Mouse (Mus musculus): ENCODE measurements around the gene Zfp36l2.

The Zfp36l2 gene

GRCm38 (mm10) chr17:84179973-84180365 is 7.8 kb downstream of the Zfp36l2 start:
- in situ Hi-C loops (cut with MseI, MboI): loop anchor here in 1 of 2 experiments (5.0 to 25.0 kb wide), 2 partner anchors 68 to 143 kb away; no protein-coding TSS in a partner anchor

- in situ Hi-C loops (cut with MseI, MboI): loop anchor here in 1 of 2 experiments (25.0 kb wide), 1 partner anchor 142 kb away; no protein-coding TSS in a partner anchor
These were observed 8.4 kb downstream of the Zfp36l2 start for GRCm38 (mm10) chr17:84179026-84179972.

DNA sequence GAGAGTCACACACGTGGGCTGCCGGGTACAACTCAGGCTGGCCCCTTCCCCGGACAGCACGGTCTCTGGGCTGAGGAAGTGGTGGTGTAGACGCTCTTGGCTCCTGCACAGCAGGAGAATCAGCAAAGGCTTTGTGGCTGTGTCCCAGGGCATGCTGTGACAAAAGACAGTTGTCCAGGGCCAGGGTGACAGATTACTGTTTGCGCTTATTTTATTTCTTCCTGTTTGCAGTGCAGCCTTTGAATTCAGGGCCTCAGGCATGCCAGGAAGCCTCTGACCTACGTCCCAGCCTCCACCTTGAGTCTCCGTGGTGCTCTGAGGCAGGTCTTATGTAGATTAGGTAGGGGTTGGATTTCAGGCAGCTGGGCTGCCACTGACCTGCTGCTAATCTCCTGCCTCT is 10.3 kb downstream of the Zfp36l2 start:
- in situ Hi-C loops (cut with MseI, MboI): loop anchor here in 1 of 2 experiments (25.0 kb wide), 1 partner anchor 140 kb away; no protein-coding TSS in a partner anchor

DNA sequence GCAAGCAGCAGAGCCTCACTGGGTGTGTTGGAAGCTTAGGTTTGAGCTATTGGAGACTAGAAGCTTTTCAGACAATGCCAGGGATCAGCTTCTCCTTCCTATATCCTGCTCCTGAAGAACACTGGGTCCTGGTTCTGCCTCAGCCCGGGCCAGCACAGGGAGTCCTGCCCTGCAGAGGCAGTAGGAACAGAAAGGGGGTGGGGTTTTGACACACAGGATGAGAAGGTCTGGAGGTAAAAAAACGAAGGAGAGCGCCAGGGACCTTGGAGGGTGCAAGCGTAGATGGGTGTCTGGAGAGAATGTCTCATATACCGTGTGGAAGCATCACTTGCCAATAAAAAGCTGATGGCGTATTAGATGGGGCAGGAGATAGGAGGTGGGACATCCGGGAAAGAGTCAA is 11.3 kb downstream of the Zfp36l2 start:
- in situ Hi-C loops (cut with MseI, MboI): loop anchor here in 1 of 2 experiments (25.0 kb wide), 1 partner anchor 139 kb away; no protein-coding TSS in a partner anchor

GRCm38 (mm10) chr17:84175196-84175595 is 12.6 kb downstream of the Zfp36l2 start:
- in situ Hi-C loops (cut with MseI, MboI): loop anchor here in 1 of 2 experiments (25.0 kb wide), 1 partner anchor 138 kb away; no protein-coding TSS in a partner anchor

GRCm38 (mm10) chr17:84167377-84167776 is 20.4 kb downstream of the Zfp36l2 start:
- in situ Hi-C loops (cut with MseI, MboI): no loop called here

- in situ Hi-C loops (cut with MseI, MboI): no loop called here
These were observed 21.4 kb downstream of the Zfp36l2 start for GRCm38 (mm10) chr17:84166135-84166860.

- in situ Hi-C loops (cut with MseI, MboI): no loop called here
These were observed 22.0 kb downstream of the Zfp36l2 start for GRCm38 (mm10) chr17:84165735-84166134.

- in situ Hi-C loops (cut with MseI, MboI): no loop called here
These were observed 23.6 kb downstream of the Zfp36l2 start for GRCm38 (mm10) chr17:84164146-84164545.

DNA sequence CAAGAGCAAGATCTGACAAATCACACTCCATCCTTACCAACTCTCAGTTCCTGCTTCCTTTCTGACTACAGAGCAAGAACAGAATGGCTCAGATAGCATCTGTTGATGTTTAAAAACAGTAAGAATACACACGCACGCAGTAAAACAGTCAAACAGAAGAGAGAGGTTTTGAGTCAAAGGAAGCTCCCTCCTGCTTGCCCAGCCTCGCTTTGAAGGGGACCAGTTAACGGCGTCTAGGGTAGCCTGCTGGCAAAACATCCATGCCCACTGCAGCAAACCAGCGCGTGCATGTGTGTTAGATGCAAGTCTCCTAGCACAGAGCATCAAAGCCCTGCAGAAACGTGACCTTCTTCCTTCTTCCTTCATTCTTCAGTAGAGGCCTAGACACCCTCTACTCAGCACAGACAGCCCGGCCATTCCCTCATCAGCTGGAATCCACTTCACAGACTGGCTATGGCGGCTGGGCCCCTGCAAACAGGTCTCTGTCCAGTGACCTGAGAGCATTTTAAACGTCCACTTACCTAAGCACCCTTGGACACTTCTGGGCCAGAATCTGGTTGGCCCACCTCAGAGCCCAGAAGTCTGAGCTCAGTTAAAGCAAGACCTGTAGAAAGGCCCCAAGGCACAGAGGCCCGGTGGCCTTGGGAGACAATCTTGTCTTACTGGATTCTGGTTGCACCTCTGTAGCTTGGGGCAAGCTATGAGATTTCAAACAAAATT is 24.5 kb downstream of the Zfp36l2 start:
- in situ Hi-C loops (cut with MseI, MboI): no loop called here

DNA sequence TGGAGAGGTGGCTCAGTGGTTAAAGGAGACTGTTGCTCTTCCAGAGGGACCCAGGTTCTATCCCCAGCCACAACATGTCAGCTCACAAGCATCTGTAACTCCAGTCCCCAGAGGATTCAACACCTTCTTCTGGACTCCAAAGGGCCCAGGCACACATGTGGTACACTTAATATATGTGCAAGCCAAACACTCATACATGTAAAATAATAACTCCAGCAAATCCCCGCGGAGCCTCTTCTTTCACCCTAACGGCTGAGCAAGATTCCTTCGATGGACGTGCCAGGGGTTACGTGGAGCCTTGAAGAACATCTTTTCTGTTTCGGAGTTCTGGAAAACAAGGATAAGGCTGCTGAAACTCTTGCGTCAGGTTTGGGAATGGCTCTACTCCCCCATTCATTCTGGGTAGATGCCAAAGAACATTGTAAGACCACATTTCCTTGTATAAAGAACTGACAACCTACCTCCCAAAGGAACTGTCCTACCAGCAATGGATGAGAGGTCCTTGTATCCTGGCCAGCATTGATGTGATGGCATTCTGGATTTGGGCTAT is 25.5 kb downstream of the Zfp36l2 start:
- in situ Hi-C loops (cut with MseI, MboI): no loop called here

- in situ Hi-C loops (cut with MseI, MboI): no loop called here
These were observed 26.4 kb downstream of the Zfp36l2 start for GRCm38 (mm10) chr17:84161231-84161854.

GRCm38 (mm10) chr17:84158891-84159290 is 28.9 kb downstream of the Zfp36l2 start:
- in situ Hi-C loops (cut with MseI, MboI): no loop called here

- in situ Hi-C loops (cut with MseI, MboI): no loop called here
These were observed 29.3 kb downstream of the Zfp36l2 start for GRCm38 (mm10) chr17:84158461-84158795.

- in situ Hi-C loops (cut with MseI, MboI): no loop called here
These were observed 29.8 kb downstream of the Zfp36l2 start for GRCm38 (mm10) chr17:84157743-84158460.

GRCm38 (mm10) chr17:84156748-84157742 is 30.7 kb downstream of the Zfp36l2 start:
- in situ Hi-C loops (cut with MseI, MboI): no loop called here

- in situ Hi-C loops (cut with MseI, MboI): no loop called here
These were observed 31.5 kb downstream of the Zfp36l2 start for GRCm38 (mm10) chr17:84156227-84156573.

DNA sequence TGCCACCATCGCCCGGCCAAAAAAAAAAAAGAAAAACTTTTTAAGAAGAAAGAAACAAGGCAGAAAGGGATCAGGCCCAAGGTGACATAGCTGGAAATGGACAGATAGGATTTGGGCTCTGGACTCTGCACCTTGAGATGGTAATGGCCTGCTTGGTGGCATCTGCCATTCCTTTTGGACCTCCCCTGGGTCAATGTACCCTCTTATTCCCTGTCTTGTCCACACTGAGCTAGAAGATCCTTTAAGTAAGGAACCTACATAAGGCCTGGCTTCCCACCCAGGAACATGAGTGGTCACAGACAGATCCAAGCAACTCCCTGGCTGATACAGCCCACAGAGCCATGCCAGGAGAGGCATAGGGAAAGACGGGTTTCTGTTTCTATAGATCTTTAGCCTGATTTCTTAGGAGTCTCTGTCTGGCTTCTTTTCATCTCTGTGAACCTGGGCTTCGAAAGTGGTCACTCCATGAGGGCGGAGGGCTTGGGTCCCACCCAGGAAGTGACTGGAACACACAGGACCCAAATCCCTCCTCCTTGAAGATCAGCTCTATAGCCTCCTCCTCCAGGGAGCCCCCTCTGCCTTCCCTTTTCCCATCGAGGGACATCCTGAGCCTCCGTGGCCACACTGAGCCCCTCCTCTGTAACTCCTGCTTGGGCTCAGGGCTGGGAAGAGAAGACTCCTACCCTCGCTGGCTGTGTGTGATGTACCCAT is 32.1 kb downstream of the Zfp36l2 start:
- in situ Hi-C loops (cut with MseI, MboI): no loop called here

DNA sequence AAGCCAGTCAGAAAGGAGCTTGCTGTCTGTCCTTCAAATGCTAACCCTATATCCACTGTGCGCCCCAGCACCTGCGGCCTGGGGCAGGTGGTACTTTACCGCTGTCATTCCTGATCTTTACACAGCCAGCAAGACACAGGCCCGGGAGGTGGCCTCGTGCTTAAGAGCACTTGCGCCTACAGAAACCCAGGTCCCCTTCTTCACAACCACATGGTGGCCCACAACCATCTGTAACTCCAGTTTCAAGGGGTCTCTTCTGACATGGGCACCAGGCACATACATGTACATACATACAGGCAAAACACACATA is 32.8 kb downstream of the Zfp36l2 start:
- in situ Hi-C loops (cut with MseI, MboI): no loop called here
